Mouse (Mus musculus): ENCODE results near the gene Klhl21. TPM values are rescaled to one million over a fixed set of nuclear protein-coding genes. Genes with fewer than 3 reads are reported as not detected.

Gene Klhl21
- polyA plus RNA-seq, 1 experiment: 20.1 TPM

DNA sequence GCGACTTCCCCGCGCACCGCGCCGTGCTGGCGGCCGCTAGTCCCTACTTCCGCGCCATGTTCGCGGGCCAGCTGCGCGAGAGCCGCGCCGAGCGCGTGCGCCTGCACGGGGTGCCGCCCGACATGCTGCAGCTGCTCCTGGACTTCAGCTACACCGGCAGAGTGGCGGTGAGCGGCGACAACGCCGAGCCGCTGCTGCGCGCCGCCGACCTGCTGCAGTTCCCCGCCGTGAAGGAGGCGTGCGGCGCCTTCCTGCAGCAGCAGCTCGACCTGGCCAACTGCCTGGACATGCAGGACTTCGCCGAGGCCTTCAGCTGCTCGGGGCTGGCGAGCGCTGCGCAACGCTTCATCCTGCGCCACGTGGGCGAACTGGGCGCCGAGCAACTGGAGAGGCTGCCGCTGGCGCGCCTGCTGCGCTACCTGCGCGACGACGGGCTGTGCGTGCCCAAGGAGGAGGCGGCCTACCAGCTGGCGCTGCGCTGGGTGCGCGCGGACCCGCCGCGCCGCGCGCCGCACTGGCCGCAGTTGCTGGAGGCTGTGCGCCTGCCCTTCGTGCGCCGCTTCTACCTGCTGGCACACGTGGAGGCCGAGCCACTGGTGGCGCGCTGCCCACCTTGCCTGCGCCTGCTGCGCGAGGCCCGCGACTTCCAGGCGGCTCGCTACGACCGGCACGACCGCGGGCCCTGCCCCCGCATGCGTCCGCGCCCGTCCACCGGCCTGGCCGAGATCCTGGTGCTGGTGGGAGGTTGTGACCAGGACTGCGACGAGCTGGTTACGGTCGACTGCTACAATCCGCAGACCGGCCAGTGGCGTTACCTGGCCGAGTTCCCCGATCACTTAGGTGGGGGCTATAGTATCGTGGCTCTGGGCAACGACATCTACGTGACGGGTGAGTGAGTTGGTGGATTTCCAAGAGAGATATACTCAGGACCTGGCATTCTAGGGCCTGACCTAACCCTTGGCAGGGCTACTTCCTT, 761 bp downstream of the Klhl21 start:
- under 1% methylated on average over 112 of the region's 115 CpGs for WGBS
- Histone ChIP-seq H3K36me3 (ENCODE audit: control insufficient read depth, insufficient read depth, low read length) (peaks cover 5% of the 10 kb centered on the region; the same call in 1 of the 2 replicates), H3K4me1 (ENCODE audit: control insufficient read depth, insufficient read depth, insufficient read length) (peaks cover 11% of the 10 kb centered on the region), H3K27ac (ENCODE audit: insufficient read depth, low read length) (peak overlapping the region; percentile 94), H3K4me3 (ENCODE audit: extremely low read depth, insufficient read depth, insufficient read length) (peak overlapping the region; percentile 90), H3K27me3 (ENCODE audit: control insufficient read depth, insufficient read depth, low read length) (no peaks in the 10 kb centered on the region)
- no peak for TF ChIP-seq CTCF (IDR thresholded peaks at IDR 0.05; ENCODE audit: extremely low read depth, insufficient read depth, insufficient read length, insufficient replicate concordance)
- no peak for TF ChIP-seq POLR2A (IDR thresholded peaks at IDR 0.05; ENCODE audit: low read depth, low read length)
- DNase-seq (ENCODE audit: low read depth in 1 of 2, low spot score in 2 of 2): peak in 1 of 2 experiments; percentile 31

DNA sequence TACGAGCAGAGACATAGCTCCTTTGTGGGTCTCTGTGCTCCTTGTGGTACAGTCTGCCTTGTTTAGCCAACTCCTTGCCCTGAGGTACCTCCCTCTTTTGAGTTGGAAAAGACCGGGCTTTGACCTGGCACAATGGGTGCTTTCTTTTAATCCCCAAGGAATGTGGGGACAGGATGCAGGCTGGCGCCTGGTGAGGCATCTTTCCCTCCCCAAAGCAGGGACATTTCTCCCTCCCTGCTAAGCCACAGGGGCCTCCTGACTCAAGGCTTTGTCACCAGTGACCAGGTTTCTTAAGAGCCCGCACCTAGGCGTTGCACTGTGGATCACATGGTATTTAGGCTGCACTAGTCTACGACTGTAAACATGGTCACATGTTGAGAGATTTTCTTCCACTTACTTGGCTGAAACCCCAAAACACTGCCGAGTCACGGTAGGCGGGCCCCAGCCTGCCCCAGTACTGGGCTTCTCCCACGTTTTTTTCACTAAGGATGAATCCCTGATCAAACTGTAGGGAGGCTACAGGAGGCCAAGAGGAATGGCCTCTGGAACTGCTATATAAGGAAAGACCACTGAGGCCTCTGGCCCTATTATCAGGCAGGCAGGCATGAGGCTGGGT, 1.6 kb downstream of the Klhl21 start:
- Histone ChIP-seq H3K4me1 (ENCODE audit: control insufficient read depth, insufficient read depth, insufficient read length) (peaks cover 11% of the 10 kb centered on the region), H3K27ac (ENCODE audit: insufficient read depth, low read length) (no peak overlapping the region), H3K36me3 (ENCODE audit: control insufficient read depth, insufficient read depth, low read length) (peaks cover 10% of the 10 kb centered on the region), H3K4me3 (ENCODE audit: extremely low read depth, insufficient read depth, insufficient read length) (peak overlapping the region; percentile 90), H3K27me3 (ENCODE audit: control insufficient read depth, insufficient read depth, low read length) (no peaks in the 10 kb centered on the region)
- DNase-seq (ENCODE audit: low read depth in 1 of 2, low spot score in 2 of 2): no peak
- WGBS: 8% methylated on average over 10 of the region's 10 CpGs
- TF ChIP-seq POLR2A (IDR thresholded peaks at IDR 0.05; ENCODE audit: low read depth, low read length): no peak
- no peak for TF ChIP-seq CTCF (IDR thresholded peaks at IDR 0.05; ENCODE audit: extremely low read depth, insufficient read depth, insufficient read length, insufficient replicate concordance)

DNA sequence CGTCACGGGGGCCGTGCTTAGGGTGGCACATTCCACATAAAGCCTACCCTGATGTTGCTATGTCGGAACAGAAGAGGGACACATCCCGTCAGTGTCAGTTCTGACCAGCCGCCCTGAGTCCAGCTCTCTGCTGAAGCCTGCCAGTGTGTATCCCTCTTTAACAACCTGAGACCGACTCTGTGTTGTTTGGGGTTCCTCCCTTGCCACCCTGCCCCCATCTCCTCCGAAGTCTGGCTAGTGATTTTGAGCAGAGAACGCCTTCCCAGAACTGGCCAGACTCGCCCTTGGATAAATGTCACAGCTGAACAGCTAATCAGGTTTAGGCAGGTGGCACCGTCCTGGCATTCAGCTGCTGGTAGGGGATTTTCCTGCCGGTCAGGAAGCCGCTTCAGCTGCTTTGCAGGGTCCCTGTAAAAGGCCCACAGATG, 2.1 kb downstream of the Klhl21 start:
- Histone ChIP-seq H3K4me1 (ENCODE audit: control insufficient read depth, insufficient read depth, insufficient read length) (peaks cover 11% of the 10 kb centered on the region), H3K27ac (ENCODE audit: insufficient read depth, low read length) (no peak overlapping the region), H3K4me3 (ENCODE audit: extremely low read depth, insufficient read depth, insufficient read length) (peak overlapping the region; percentile 23), H3K27me3 (ENCODE audit: control insufficient read depth, insufficient read depth, low read length) (no peaks in the 10 kb centered on the region), H3K36me3 (ENCODE audit: control insufficient read depth, insufficient read depth, low read length) (peaks cover 14% of the 10 kb centered on the region)
- 21% methylated on average over 13 of the region's 13 CpGs for WGBS
- DNase-seq (ENCODE audit: low read depth in 1 of 2, low spot score in 2 of 2): no peak
- TF ChIP-seq CTCF (IDR thresholded peaks at IDR 0.05; ENCODE audit: extremely low read depth, insufficient read depth, insufficient read length, insufficient replicate concordance) (no peak), POLR2A (IDR thresholded peaks at IDR 0.05; ENCODE audit: low read depth, low read length) (no peak)

DNA sequence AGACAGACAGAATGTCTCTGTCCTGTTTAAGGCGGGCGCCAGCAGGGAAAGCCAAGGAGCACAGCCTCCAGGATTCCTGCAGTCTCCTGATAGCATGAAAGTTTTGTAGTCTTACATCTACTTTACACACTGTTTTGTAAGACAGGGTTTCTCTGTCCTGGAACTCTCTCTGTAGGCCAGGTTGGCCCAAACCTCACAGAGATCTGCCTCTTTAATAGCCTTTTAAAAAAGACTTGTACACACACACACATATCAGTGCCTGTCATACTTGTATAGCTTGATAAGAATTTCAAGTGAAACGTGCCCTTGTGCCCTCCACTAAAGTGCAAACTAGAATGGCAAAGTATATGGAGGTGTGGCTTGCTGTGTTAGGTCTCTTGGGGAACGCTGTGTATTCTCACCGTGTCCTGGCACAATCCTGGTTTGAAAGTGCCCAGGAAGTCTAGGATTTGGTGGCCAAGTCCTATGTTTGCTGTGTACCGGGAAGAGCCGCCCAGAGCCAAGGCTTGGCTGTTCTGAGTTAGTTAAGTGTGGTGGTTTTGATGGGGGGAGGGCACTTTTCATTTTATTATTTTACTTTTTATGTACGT, 2.7 kb downstream of the Klhl21 start:
- DNase-seq (ENCODE audit: low read depth in 1 of 2, low spot score in 2 of 2): no peak
- peaks cover 14% of the 10 kb centered on the region for H3K36me3 ChIP-seq (ENCODE audit: control insufficient read depth, insufficient read depth, low read length)
- peaks cover 11% of the 10 kb centered on the region for H3K4me1 ChIP-seq (ENCODE audit: control insufficient read depth, insufficient read depth, insufficient read length)
- no peaks in the 10 kb centered on the region for H3K27me3 ChIP-seq (ENCODE audit: control insufficient read depth, insufficient read depth, low read length)
- no peak overlapping the region for H3K4me3 ChIP-seq (ENCODE audit: extremely low read depth, insufficient read depth, insufficient read length)
- TF ChIP-seq POLR2A (IDR thresholded peaks at IDR 0.05; ENCODE audit: low read depth, low read length): no peak
- H3K27ac ChIP-seq (ENCODE audit: insufficient read depth, low read length): no peak overlapping the region
- 76% methylated on average over 8 of the region's 8 CpGs for WGBS

DNA sequence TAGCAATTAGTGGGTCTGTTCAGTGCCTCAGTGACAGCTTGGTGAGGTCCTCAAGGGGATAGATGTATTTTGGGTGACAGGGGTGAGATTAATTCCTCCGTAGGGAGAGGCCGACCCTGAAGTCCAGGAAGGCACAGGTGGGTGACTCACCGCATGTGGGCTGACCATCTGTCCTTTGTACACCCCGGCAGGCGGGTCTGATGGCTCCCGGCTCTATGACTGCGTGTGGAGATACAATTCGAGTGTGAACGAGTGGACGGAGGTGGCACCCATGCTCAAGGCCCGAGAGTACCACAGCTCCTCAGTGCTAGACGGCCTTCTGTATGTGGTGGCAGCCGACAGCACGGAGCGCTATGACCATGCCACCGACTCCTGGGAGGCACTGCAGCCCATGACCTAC, 3.5 kb downstream of the Klhl21 start:
- no peak overlapping the region for H3K4me3 ChIP-seq (ENCODE audit: extremely low read depth, insufficient read depth, insufficient read length)
- H3K27ac ChIP-seq (ENCODE audit: insufficient read depth, low read length): no peak overlapping the region
- peaks cover 11% of the 10 kb centered on the region for H3K4me1 ChIP-seq (ENCODE audit: control insufficient read depth, insufficient read depth, insufficient read length)
- H3K36me3 ChIP-seq (ENCODE audit: control insufficient read depth, insufficient read depth, low read length): peaks cover 14% of the 10 kb centered on the region
- WGBS: 94% methylated on average over 16 of the region's 16 CpGs
- H3K27me3 ChIP-seq (ENCODE audit: control insufficient read depth, insufficient read depth, low read length): no peaks in the 10 kb centered on the region
- DNase-seq (ENCODE audit: low read depth in 1 of 2, low spot score in 2 of 2): no peak
- TF ChIP-seq POLR2A (IDR thresholded peaks at IDR 0.05; ENCODE audit: low read depth, low read length): no peak

DNA sequence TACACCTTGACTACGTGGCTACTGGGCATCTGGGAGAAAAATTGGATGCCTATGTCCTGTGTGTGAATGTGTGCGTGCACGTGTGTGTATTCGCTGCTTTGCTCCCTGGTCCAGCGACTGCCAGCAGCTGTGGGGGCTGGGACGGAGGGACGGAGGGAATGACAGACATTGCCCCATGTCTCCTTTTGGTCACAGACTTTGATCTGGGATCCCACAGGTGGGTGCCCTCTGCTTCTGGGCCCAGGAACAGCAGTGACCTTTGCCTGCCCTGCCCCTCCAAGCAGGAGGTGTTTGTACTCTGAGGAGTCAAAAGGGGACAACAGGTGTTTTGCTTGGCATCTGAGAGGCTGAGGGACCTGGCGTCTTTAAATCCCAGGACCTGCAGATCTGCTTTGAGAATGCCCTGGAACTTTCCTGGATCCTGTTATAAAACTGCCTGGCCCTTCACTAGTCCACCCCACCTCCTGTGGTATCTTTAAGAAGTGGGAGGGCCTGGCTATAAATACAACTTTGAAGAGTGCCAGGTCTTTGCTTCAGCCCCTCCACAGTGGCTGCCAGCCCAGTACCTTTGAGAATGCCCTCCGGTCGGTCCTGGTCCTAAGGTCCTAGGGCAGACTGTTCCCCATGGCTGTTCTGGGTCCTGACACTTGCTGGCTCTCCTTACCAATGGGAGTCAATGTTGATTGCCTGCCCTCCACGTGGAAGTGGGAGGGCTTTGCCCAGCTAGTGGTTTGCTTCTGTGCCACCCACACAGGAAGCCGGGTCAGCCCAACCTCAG, 4.6 kb downstream of the Klhl21 start:
- Histone ChIP-seq H3K27ac (ENCODE audit: insufficient read depth, low read length) (no peak overlapping the region), H3K36me3 (ENCODE audit: control insufficient read depth, insufficient read depth, low read length) (peaks cover 15% of the 10 kb centered on the region), H3K4me1 (ENCODE audit: control insufficient read depth, insufficient read depth, insufficient read length) (peaks cover 11% of the 10 kb centered on the region), H3K4me3 (ENCODE audit: extremely low read depth, insufficient read depth, insufficient read length) (no peak overlapping the region), H3K27me3 (ENCODE audit: control insufficient read depth, insufficient read depth, low read length) (no peaks in the 10 kb centered on the region)
- no peak for DNase-seq (ENCODE audit: low read depth in 1 of 2, low spot score in 2 of 2)
- 78% methylated on average over 12 of the region's 12 CpGs for WGBS
- TF ChIP-seq CTCF (IDR thresholded peaks at IDR 0.05; ENCODE audit: extremely low read depth, insufficient read depth, insufficient read length, insufficient replicate concordance): no peak
- TF ChIP-seq POLR2A (IDR thresholded peaks at IDR 0.05; ENCODE audit: low read depth, low read length): no peak
